Mouse (Mus musculus) forebrain, postnatal 0 days (tissue): ENCODE measurements at regions not wholly inside any gene's neighbourhood (a gene's known extent, or its start where the extent isn't known, plus 50 kb on each side); places are given as distances from the start of the nearest gene placed in this dataset.

ENCODE experiments used
- ATAC-seq: fragments of 200-750 bp; cut with Nextera tagmentation; 2 replicates; pipeline ENCODE4 v1.8.0; 2017; ENCODE audit warnings: mild to moderate bottlenecking, moderate library complexity
- DNase-seq: peaks from one replicate; pipeline ENCODE4 v3.0.0-alpha.2; 2015
- H3K27ac ChIP-seq: fragments of 300-500 bp; sonication (generic); 2 replicates; pipeline ENCODE4 v1.5.1; 2014; ENCODE audit warnings: low read depth, mild to moderate bottlenecking, antibody characterized with exemption, low read length, moderate library complexity, mixed read lengths
- H3K27me3 ChIP-seq: fragments of 300-500 bp; sonication (generic); 2 replicates; pipeline ENCODE4 v1.6.1; 2014; ENCODE audit warnings: mild to moderate bottlenecking, low read length, mixed read lengths; ENCODE audit not compliant: insufficient read depth
- H3K36me3 ChIP-seq: fragments of 300-500 bp; sonication (generic); 2 replicates; pipeline ENCODE4 v1.6.1; 2014; ENCODE audit warnings: mild to moderate bottlenecking, moderate library complexity; ENCODE audit not compliant: insufficient read depth
- H3K4me1 ChIP-seq: fragments of 300-500 bp; sonication (generic); 2 replicates; pipeline ENCODE4 v1.6.1; 2014; ENCODE audit warnings: antibody characterized with exemption; ENCODE audit not compliant: insufficient read depth
- H3K4me2 ChIP-seq: fragments of 300-500 bp; sonication (generic); 2 replicates; pipeline ENCODE4 v1.6.1; 2014; ENCODE audit warnings: low read depth, mild to moderate bottlenecking, moderate library complexity
- H3K4me3 ChIP-seq: fragments of 300-500 bp; sonication (generic); 2 replicates; pipeline ENCODE4 v1.5.1; 2014; ENCODE audit warnings: low read depth, low read length, mixed read lengths
- H3K9ac ChIP-seq: fragments of 300-500 bp; sonication (generic); 2 replicates; pipeline ENCODE4 v1.6.1; 2014; ENCODE audit warnings: mild to moderate bottlenecking
- H3K9me3 ChIP-seq: fragments of 300-500 bp; sonication (generic); 2 replicates; pipeline ENCODE4 v1.6.1; 2016; ENCODE audit warnings: low read length
- CTCF ChIP-seq: sonication (generic); IDR thresholded peaks from 2 replicates; pipeline ENCODE4 v1.5.1; 2016; ENCODE audit warnings: antibody characterized with exemption, control low read depth, low read depth
- WGBS: fragments of 180-500 bp; shearing (Covaris S2); extraction: QIAGEN DNeasy Blood & Tissue Kit; methylation state at CpG from one replicate; pipeline ENCODE4 v1.1.7; 2014; 5-methylcytosine and 5-hydroxymethylcytosine counted together

GRCm38 (mm10) chr10:37377258-37378001 is 238.7 kb upstream of the Marcks start:
- H3K4me3 ChIP-seq: no peak overlapping the region
- 0 out of 2 replicates have a peak, but pooled peaks cover 4% of the 10 kb centered on the region for H3K4me1 ChIP-seq
- no peak overlapping the region for H3K27ac ChIP-seq
- no peak overlapping the region for H3K4me2 ChIP-seq
- H3K9ac ChIP-seq: no peak overlapping the region
- ATAC-seq (no peak), DNase-seq (no peak)
- H3K36me3 ChIP-seq: no peaks in the 10 kb centered on the region
- H3K9me3 ChIP-seq: no peaks in the 10 kb centered on the region
- 73% methylated on average over 1 of the region's 1 CpGs for WGBS
- no peaks in the 10 kb centered on the region for H3K27me3 ChIP-seq
- TF ChIP-seq CTCF: no peak

DNA sequence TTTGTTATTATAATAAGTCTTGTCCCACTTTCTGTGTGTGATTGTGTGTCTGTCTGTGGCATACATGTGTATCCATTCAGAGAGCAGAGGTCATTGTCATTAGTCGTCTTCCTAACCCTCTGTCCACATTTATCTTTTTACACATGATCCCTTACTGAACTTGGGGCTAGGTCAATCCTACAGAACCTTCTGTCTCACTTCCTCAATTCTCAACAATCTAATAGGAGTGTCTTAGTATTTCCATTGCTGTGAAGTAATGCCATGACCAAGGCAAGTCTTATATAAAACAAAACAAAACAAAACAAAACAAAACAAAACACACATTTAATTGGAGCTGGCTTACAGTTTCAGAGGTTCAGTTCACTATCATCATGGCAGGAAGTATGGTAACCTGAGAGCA is 237.5 kb upstream of the Marcks start:
- Histone ChIP-seq H3K27ac (no peak overlapping the region), H3K4me3 (no peak overlapping the region), H3K27me3 (no peaks in the 10 kb centered on the region), H3K9ac (no peak overlapping the region), H3K4me1 (0 out of 2 replicates have a peak, but pooled peaks cover 4% of the 10 kb centered on the region), H3K4me2 (no peak overlapping the region), H3K36me3 (no peaks in the 10 kb centered on the region), H3K9me3 (no peaks in the 10 kb centered on the region)
- no peak for DNase-seq
- no peak for ATAC-seq
- WGBS: 92% methylated on average over 1 of the region's 1 CpGs
- no peak for TF ChIP-seq CTCF

GRCm38 (mm10) chr10:37375648-37376047 is 236.9 kb upstream of the Marcks start:
- H3K27ac ChIP-seq: no peak overlapping the region
- no peak for DNase-seq
- WGBS: 94% methylated on average over 1 of the region's 1 CpGs
- no peak overlapping the region for H3K4me3 ChIP-seq
- H3K27me3 ChIP-seq: no peaks in the 10 kb centered on the region
- H3K36me3 ChIP-seq: no peaks in the 10 kb centered on the region
- no peak overlapping the region for H3K9ac ChIP-seq
- no peaks in the 10 kb centered on the region for H3K9me3 ChIP-seq
- no peak for TF ChIP-seq CTCF
- no peak for ATAC-seq
- 0 out of 2 replicates have a peak, but pooled peaks cover 4% of the 10 kb centered on the region for H3K4me1 ChIP-seq
- H3K4me2 ChIP-seq: no peak overlapping the region

DNA sequence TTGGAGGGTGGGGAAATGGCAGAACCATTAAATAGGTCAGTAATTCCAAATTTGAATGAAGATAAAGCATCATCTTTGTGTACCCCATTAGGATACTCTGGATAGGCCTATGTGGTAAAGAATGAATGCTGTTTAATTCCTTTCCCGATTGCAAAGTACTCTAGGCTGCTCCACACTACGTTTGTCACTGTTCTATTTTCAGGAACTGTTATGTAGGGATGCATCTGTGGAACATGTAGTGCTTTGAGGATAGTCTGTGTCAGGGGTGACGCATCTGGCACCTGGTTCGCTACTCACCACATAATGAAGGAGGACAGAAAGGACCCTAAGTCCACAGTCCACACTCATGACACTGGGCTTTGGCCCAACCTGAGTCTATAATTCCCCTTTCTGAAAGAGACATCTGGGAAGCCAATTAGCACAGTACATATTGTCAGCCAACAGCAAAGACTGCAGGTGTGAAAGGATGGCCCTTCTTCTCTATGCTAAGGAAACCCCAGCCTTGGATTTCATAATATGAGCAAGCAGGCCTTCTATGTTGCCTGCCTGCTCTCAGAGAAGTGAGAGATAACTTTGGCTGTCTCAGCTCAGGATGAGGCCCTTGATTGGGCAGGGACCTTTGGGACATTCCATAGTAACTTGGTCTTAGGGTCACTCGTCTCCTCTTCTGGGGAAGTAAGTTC is 230.4 kb upstream of the Marcks start:
- no peak overlapping the region for H3K27ac ChIP-seq
- no peak overlapping the region for H3K4me3 ChIP-seq
- no peak for TF ChIP-seq CTCF
- no peaks in the 10 kb centered on the region for H3K36me3 ChIP-seq
- 82% methylated on average over 5 of the region's 5 CpGs for WGBS
- H3K9ac ChIP-seq: no peak overlapping the region
- no peaks in the 10 kb centered on the region for H3K4me1 ChIP-seq
- DNase-seq: no peak
- H3K4me2 ChIP-seq: no peak overlapping the region
- H3K9me3 ChIP-seq: no peaks in the 10 kb centered on the region
- no peaks in the 10 kb centered on the region for H3K27me3 ChIP-seq
- ATAC-seq: no peak

GRCm38 (mm10) chr10:37367796-37368195 is 229.1 kb upstream of the Marcks start:
- Histone ChIP-seq H3K4me1 (no peaks in the 10 kb centered on the region), H3K4me3 (no peak overlapping the region), H3K9ac (no peak overlapping the region), H3K36me3 (no peaks in the 10 kb centered on the region), H3K9me3 (no peaks in the 10 kb centered on the region), H3K27ac (no peak overlapping the region), H3K27me3 (no peaks in the 10 kb centered on the region), H3K4me2 (no peak overlapping the region)
- DNase-seq (no peak), ATAC-seq (no peak)
- 93% methylated on average over 4 of the region's 4 CpGs for WGBS
- TF ChIP-seq CTCF: no peak

- ATAC-seq (no peak), DNase-seq (no peak)
- Histone ChIP-seq H3K4me1 (no peaks in the 10 kb centered on the region), H3K36me3 (no peaks in the 10 kb centered on the region), H3K9ac (no peak overlapping the region), H3K27ac (no peak overlapping the region), H3K9me3 (no peaks in the 10 kb centered on the region), H3K4me3 (no peak overlapping the region), H3K4me2 (no peak overlapping the region), H3K27me3 (no peaks in the 10 kb centered on the region)
- WGBS: 40% methylated on average over 4 of the region's 4 CpGs
- TF ChIP-seq CTCF: no peak
Observed at GRCm38 (mm10) chr10:37364506-37364905, 225.8 kb upstream of the Marcks start.

DNA sequence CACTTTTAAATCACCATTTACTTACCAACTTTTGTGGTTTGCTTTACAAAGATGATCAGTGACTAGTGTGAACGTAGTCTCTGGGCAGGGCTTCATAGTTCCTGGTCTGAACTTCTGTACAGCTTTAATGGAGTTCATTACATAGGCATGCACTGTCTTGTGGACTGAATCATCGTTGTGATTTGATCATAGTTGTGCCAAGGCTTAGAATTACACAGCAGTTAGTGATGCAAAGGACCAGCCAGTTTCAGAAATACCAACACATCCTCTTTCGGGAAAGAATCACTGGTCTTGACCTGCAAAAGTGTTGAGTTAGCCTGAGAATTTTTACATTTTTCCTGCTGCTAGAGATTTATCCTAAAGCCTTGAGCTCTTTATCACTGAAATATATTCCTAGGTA is 222.3 kb upstream of the Marcks start:
- no peaks in the 10 kb centered on the region for H3K27me3 ChIP-seq
- no peak overlapping the region for H3K4me2 ChIP-seq
- ATAC-seq (no peak), DNase-seq (no peak)
- no peak for TF ChIP-seq CTCF
- no peak overlapping the region for H3K27ac ChIP-seq
- no peak overlapping the region for H3K4me3 ChIP-seq
- H3K36me3 ChIP-seq: no peaks in the 10 kb centered on the region
- peaks cover 4% of the 10 kb centered on the region; the same call in 1 of the 2 replicates for H3K4me1 ChIP-seq
- H3K9ac ChIP-seq: no peak overlapping the region
- 88% methylated on average over 3 of the region's 3 CpGs for WGBS
- H3K9me3 ChIP-seq: no peaks in the 10 kb centered on the region
